Mouse (Mus musculus) stomach, embryonic 15.5 days (tissue): Measurements from ENCODE around the gene Tsx. TPM values are rescaled to one million over a fixed set of nuclear protein-coding genes. Genes with fewer than 3 reads are reported as not detected.

Experiments
- ATAC-seq: fragments of 200-750 bp; cut with Nextera tagmentation; 2 replicates; pipeline ENCODE4 v1.8.0; 2017; ENCODE audit warnings: low read depth, moderate number of reproducible peaks, moderate TSS enrichment; ENCODE audit not compliant: insufficient read depth, low FRiP score
- H3K27ac ChIP-seq: fragments of 300-500 bp; sonication (generic); 2 replicates; pipeline ENCODE4 v1.5.1; 2015; ENCODE audit warnings: mild to moderate bottlenecking, inconsistent platforms
- H3K27me3 ChIP-seq: fragments of 300-500 bp; sonication (generic); replicated peaks from 2 replicates; pipeline ENCODE4 v1.6.1; 2015; ENCODE audit warnings: inconsistent platforms
- H3K36me3 ChIP-seq: fragments of 300-500 bp; sonication (generic); 2 replicates; pipeline ENCODE4 v1.6.1; 2015; ENCODE audit warnings: inconsistent platforms
- H3K4me1 ChIP-seq: fragments of 300-500 bp; sonication (generic); 2 replicates; pipeline ENCODE4 v1.6.1; 2015; ENCODE audit warnings: inconsistent platforms
- H3K4me2 ChIP-seq: fragments of 300-500 bp; sonication (generic); 2 replicates; pipeline ENCODE4 v1.6.1; 2015; ENCODE audit warnings: mild to moderate bottlenecking, inconsistent platforms
- H3K4me3 ChIP-seq: fragments of 300-500 bp; sonication (generic); replicated peaks from 2 replicates; pipeline ENCODE4 v1.5.1; 2015; ENCODE audit warnings: inconsistent platforms
- H3K9ac ChIP-seq: fragments of 300-500 bp; sonication (generic); 2 replicates; pipeline ENCODE4 v1.6.1; 2015; ENCODE audit warnings: inconsistent platforms
- H3K9me3 ChIP-seq: fragments of 300-500 bp; sonication (generic); 2 replicates; pipeline ENCODE4 v1.6.1; 2016; ENCODE audit warnings: inconsistent platforms
- WGBS: fragments of 180-500 bp; shearing (Covaris S2); methylation state at CpG from one replicate; pipeline ENCODE4 v1.1.7; 2015; 5-methylcytosine and 5-hydroxymethylcytosine counted together
- polyA plus RNA-seq: library from polyadenylated mRNA; unstranded; fragments of >200 nt; fragmentation: Nextera tagmentation; extraction: Ambion mirVana; gene quantifications from 2 replicates; pipeline ENCODE4 v1.2.1, GENCODE M21; 2015

Tsx gene
- polyA plus RNA-seq = 0.17 and 0.34 TPM in 2 replicates

DNA sequence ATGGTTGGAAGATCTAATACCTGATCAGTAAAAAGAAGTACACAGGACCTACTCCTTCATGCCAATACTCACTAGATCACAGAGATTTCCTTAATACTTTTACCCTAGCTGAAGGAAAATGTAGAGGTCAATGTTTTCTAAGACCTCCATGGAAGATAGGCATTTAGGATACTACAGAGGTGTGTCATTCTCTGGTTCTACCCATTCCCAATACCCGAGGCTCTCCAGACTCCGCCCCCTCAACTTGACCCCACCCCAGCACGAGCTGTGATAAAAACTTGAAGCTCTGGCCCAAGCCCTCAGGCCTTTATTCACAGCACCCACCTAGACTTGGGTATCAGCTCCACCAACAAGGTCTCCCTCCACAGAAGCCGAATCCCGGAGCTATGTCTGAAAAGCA is at the start of gene Tsx:
TSS of gene Tsx (plus strand) at position 301 of the 400 bp plus-strand sequence.
- no peak within 1 kb of the TSS for H3K4me3 ChIP-seq
- no peak within 1 kb of the TSS for H3K4me2 ChIP-seq
- ATAC-seq = no peak
- H3K9me3 ChIP-seq = no peaks in the 10 kb centered on the region
- no peak within 1 kb of the TSS for H3K27ac ChIP-seq
- 73% methylated on average over 5 of the region's 5 CpGs for WGBS
- no peaks in the 10 kb centered on the region for H3K36me3 ChIP-seq
- no peak within 1 kb of the TSS for H3K9ac ChIP-seq
- no peaks in the 10 kb centered on the region for H3K4me1 ChIP-seq
- H3K27me3 ChIP-seq = 0 out of 2 replicates have a peak, but pooled peaks cover 5% of the 10 kb centered on the region

DNA sequence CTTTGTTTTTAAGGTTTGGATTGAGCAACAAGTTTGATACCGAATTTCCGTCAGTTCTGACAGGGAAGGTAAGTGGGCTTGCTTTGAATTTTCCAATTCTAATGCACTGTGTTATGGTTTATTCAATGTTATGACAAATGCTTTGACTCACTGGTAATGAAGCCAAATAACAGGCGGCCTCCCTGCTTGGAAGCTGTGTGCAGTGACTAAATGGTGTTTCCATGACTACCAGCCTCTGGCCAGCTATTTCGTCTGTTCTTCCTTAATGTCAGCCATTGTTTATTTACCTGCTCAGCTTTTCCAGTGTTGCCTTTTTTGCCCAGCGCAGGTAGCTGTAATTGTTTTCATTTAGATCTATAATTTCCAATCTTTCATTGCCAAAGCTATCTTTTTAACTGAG is 48.1 kb upstream of the Tsx start:
- no peak overlapping the region for H3K9ac ChIP-seq
- 47% methylated on average over 5 of the region's 5 CpGs for WGBS
- H3K36me3 ChIP-seq = no peaks in the 10 kb centered on the region

DNA sequence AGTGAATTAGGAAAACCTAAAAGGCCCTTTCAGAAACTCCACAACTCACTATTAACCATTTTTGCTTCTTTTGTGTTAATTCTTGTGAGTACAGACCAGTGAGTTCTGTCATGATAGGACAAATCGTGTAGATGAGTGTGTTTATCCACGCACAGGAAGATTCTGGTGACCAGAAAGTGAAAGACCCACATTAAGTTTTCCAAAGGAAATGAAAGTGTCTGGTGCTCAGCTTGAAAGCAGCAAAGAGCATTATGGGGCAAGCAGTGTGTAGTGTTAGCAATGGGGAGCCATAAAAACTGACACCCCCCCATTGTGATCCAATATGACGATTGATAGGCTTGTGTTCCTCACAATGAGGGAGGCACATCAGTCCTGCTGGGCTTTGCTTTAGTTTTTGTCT is 45.6 kb upstream of the Tsx start:
- no peak overlapping the region for H3K4me2 ChIP-seq
- no peaks in the 10 kb centered on the region for H3K9me3 ChIP-seq
- H3K27ac ChIP-seq = no peak overlapping the region
- H3K36me3 ChIP-seq = no peaks in the 10 kb centered on the region
- H3K27me3 ChIP-seq = no peaks in the 10 kb centered on the region
- no peaks in the 10 kb centered on the region for H3K4me1 ChIP-seq
- no peak overlapping the region for H3K4me3 ChIP-seq
- ATAC-seq = no peak
- WGBS = 70% methylated on average over 3 of the region's 3 CpGs
- H3K9ac ChIP-seq = no peak overlapping the region

More for the DNA sequence above, 48.1 kb upstream of the Tsx start:
- H3K9me3 ChIP-seq = no peaks in the 10 kb centered on the region
- H3K27me3 ChIP-seq = no peaks in the 10 kb centered on the region
- no peak overlapping the region for H3K4me2 ChIP-seq
- ATAC-seq = no peak
- no peaks in the 10 kb centered on the region for H3K4me1 ChIP-seq
- H3K4me3 ChIP-seq = no peak overlapping the region
- H3K27ac ChIP-seq = no peak overlapping the region

DNA sequence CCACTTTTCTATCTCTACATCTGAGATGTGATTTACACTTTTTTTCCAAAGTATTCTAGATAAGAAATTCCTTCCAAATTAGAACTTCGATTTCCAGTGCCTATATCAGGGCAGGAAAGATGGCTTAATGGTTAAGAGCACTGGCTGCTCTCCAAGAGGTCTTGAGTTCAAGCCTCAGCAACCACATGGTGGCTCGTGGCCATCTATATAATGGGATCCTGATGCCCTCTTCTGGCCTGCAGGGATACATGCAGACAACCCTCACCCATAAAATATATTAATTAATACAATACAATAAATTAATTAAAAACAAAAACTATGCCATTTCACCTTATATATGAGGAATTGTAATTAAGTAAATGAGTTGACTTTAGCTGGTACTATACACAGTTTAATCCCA is 43.0 kb upstream of the Tsx start:
- H3K4me2 ChIP-seq = no peak overlapping the region
- 68% methylated on average over 2 of the region's 2 CpGs for WGBS
- H3K4me3 ChIP-seq = no peak overlapping the region
- H3K27ac ChIP-seq = no peak overlapping the region
- no peak overlapping the region for H3K9ac ChIP-seq
- no peaks in the 10 kb centered on the region for H3K27me3 ChIP-seq
- H3K9me3 ChIP-seq = no peaks in the 10 kb centered on the region
- H3K4me1 ChIP-seq = no peaks in the 10 kb centered on the region
- no peaks in the 10 kb centered on the region for H3K36me3 ChIP-seq
- no peak for ATAC-seq

DNA sequence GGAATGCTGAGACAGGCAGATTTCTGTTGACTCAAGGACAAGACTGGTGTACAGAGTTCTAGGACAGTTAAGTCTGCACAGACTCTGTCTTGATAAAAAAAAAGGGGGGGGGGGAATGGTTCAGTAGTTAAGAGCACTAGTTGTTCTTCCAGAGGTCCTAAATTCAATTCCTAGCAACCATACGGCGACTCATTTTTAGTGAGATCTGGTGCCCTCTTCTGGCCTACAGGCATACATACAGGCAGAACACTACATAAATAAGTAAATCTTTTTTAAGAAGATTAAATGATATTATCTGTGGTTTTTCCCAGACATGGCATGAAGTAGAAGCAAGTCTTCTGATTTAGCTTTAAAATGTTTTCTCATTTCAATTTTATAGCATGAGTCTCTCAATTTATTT is 42.6 kb upstream of the Tsx start:
- H3K4me1 ChIP-seq = no peaks in the 10 kb centered on the region
- H3K27ac ChIP-seq = no peak overlapping the region
- no peaks in the 10 kb centered on the region for H3K27me3 ChIP-seq
- H3K9ac ChIP-seq = no peak overlapping the region
- no peaks in the 10 kb centered on the region for H3K9me3 ChIP-seq
- no peak for ATAC-seq
- H3K36me3 ChIP-seq = no peaks in the 10 kb centered on the region
- no peak overlapping the region for H3K4me2 ChIP-seq
- 58% methylated on average over 2 of the region's 2 CpGs for WGBS
- no peak overlapping the region for H3K4me3 ChIP-seq

DNA sequence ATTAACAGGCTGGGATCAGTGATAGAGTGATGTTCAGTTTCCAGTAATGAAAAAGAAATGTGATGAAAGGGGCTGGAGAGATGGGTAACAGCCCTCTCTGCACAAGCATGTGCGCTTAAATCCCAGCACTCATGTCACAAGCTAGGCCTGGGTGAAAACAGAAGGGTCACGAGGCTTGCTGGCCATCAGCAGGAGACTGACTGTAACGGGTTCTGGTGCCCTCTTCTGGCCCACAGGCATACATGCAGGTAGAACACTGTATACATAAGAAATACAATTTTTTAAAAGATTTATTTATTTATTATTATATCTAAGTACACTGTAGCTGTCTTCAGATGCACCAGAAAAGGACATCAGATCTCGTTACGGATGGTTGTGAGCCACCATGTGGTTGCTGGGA is 40.0 kb upstream of the Tsx start:
- H3K4me2 ChIP-seq = no peak overlapping the region
- WGBS = 68% methylated on average over 5 of the region's 5 CpGs
- no peaks in the 10 kb centered on the region for H3K4me1 ChIP-seq
- ATAC-seq = no peak
- H3K27me3 ChIP-seq = no peaks in the 10 kb centered on the region
- H3K4me3 ChIP-seq = no peak overlapping the region
- H3K9ac ChIP-seq = no peak overlapping the region
- no peak overlapping the region for H3K27ac ChIP-seq
- H3K36me3 ChIP-seq = no peaks in the 10 kb centered on the region
- no peaks in the 10 kb centered on the region for H3K9me3 ChIP-seq

DNA sequence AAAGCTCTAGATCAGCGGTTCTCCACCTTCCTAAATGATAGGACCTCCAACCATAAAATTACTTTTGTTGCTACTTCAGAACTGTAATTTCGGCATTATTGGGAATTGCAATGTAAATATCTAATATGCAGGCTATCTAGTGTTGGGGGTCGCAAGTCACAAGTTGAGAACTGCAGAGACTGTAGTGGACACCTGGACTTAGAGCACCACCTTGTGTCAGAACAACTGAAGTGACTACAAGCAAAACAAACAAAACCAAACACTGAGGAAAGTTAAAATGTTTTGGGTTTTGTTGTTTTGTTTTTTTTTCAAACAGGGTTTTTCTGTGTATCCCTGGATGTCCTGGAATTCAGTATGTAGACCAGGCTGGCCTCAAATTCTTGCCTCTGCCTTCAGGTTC is 29.7 kb upstream of the Tsx start:
- H3K9ac ChIP-seq = no peak overlapping the region
- no peaks in the 10 kb centered on the region for H3K27me3 ChIP-seq
- no peaks in the 10 kb centered on the region for H3K9me3 ChIP-seq
- H3K4me2 ChIP-seq = no peak overlapping the region
- ATAC-seq = no peak
- WGBS = 78% methylated on average over 3 of the region's 3 CpGs
- H3K4me3 ChIP-seq = no peak overlapping the region
- no peak overlapping the region for H3K27ac ChIP-seq
- H3K4me1 ChIP-seq = no peaks in the 10 kb centered on the region
- no peaks in the 10 kb centered on the region for H3K36me3 ChIP-seq

DNA sequence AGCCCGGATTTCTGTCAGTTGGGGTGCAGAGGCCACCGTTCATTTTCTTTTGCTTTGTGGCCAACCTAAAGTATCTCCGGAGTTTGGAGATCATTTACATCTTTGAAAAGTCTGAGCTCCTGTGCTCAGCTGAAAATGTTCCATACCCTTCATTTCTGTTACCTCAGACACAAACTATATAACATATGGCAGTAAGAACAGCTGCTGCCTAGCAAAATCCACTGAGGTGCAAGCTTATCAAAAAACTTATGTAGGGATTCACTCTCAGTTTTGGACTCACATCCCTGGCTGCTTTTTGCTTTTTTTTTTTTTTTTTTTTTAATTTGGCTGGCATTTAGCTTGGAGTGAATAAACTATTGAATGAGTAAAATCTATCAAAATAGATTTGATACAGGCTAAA is 26.1 kb upstream of the Tsx start:
- H3K36me3 ChIP-seq = no peaks in the 10 kb centered on the region
- H3K9me3 ChIP-seq = no peaks in the 10 kb centered on the region
- H3K27me3 ChIP-seq = no peaks in the 10 kb centered on the region
- H3K4me2 ChIP-seq = no peak overlapping the region
- 74% methylated on average over 3 of the region's 3 CpGs for WGBS
- H3K4me3 ChIP-seq = no peak overlapping the region
- H3K27ac ChIP-seq = no peak overlapping the region
- ATAC-seq = no peak
- no peak overlapping the region for H3K9ac ChIP-seq
- no peaks in the 10 kb centered on the region for H3K4me1 ChIP-seq

DNA sequence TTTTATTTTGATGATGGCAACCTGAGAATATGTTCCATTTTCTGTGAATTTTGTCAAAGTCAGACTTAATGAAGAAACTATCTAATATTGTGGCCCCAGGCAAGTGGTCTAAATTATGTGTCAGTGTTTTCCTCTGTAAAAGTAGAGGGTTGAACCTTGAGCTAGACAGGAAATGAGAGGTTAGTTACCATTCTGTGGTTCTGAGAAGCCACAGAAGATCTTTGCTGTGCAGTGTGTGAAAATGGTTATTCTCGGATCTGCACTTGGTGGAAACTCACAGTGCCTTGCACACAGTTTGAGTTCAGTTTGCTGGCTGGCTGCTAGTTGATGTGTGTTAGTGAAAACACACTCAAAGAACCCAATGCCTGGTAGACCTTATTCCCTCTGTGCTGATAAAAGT is 20.4 kb upstream of the Tsx start:
- Histone ChIP-seq H3K4me2 (no peak overlapping the region), H3K27ac (no peak overlapping the region), H3K4me3 (no peak overlapping the region), H3K27me3 (0 out of 2 replicates have a peak, but pooled peaks cover 4% of the 10 kb centered on the region), H3K36me3 (no peaks in the 10 kb centered on the region), H3K9ac (no peak overlapping the region), H3K9me3 (no peaks in the 10 kb centered on the region), H3K4me1 (no peaks in the 10 kb centered on the region)
- WGBS = 88% methylated on average over 1 of the region's 1 CpGs
- ATAC-seq = no peak

DNA sequence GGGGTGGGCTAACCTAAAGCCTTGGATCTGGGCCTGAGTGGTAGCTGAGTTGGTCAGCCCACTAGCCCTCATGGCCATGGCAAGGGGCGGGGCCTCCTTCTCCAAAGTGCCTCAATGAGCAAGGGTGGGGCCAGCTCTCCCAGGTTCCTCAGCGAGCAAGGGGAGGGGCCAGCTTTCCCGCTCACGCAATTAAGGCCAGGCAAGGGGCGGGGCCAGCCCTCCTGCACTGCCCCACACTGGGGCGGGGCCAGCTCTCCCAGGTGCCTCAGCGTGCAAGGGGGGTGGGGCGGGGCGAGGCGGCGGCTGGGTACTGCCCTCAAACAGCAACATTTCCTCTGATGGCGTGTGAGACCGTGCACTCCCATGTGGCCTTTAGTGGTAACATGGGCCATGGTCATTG is 9.2 kb upstream of the Tsx start:
- Histone ChIP-seq H3K4me1 (no peaks in the 10 kb centered on the region), H3K27ac (no peak overlapping the region), H3K9ac (no peak overlapping the region), H3K4me2 (no peak overlapping the region), H3K4me3 (no peak overlapping the region), H3K36me3 (no peaks in the 10 kb centered on the region), H3K9me3 (no peaks in the 10 kb centered on the region), H3K27me3 (no peaks in the 10 kb centered on the region)
- 29% methylated on average over 11 of the region's 13 CpGs for WGBS
- ATAC-seq = no peak; the same call in 1 of the 2 replicates

DNA sequence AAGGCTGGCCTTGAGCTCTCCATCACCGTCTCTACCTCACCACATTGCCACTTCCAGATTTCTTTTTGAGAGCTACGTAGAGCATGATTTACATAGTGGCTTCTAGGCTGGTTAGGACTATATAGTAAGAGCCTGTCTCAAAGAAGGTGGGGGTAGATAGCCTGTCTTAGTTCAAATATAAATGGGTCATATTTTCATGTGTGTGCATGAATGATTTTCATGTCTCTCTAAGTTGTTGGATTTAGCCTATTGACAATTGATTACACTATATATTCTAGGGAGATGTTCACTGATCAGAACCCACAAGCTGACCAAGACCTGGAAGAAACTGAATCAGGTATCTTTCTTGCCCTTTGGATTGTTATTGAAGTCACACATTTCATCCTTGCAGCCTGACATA is 7.4 kb downstream of the Tsx start, which contains the start of gene Gm26992:
TSS of gene Gm26992 (plus strand) at position 301 of the 400 bp plus-strand sequence.
- H3K4me1 ChIP-seq = no peaks in the 10 kb centered on the region
- no peaks in the 10 kb centered on the region for H3K36me3 ChIP-seq
- H3K4me3 ChIP-seq = no peak within 1 kb of the TSS
- no peaks in the 10 kb centered on the region for H3K9me3 ChIP-seq
- no peaks in the 10 kb centered on the region; the same call in 1 of the 2 replicates for H3K27me3 ChIP-seq
- WGBS = 75% methylated on average over 2 of the region's 2 CpGs
- no peak within 1 kb of the TSS for H3K27ac ChIP-seq
- H3K9ac ChIP-seq = no peak within 1 kb of the TSS
- H3K4me2 ChIP-seq = no peak within 1 kb of the TSS
- no peak for ATAC-seq

DNA sequence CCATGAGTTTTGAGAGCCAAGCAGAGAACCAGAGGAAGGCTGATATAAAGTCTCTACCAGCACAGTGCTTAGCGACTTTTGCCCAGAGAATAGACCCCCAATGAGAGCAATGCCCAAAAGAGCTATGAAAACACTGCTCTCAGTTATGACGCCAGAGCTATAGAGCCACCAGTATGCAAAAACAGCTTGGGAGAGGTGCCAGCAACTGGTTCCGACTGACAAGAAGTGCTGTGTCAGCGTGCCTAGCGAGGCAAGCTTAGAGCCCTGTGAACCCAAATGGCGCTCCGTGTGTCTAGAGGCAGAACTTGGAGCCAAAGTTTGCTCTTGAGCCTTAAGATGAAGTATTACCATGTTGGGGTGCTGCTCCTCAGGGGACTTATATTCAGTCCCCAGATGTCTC is 13.4 kb downstream of the Tsx start:
- Histone ChIP-seq H3K36me3 (no peaks in the 10 kb centered on the region), H3K9ac (no peak overlapping the region), H3K27ac (no peak overlapping the region), H3K27me3 (no peaks in the 10 kb centered on the region), H3K4me1 (no peaks in the 10 kb centered on the region), H3K4me3 (no peak overlapping the region), H3K9me3 (no peaks in the 10 kb centered on the region), H3K4me2 (no peak overlapping the region)
- no peak for ATAC-seq
- 74% methylated on average over 7 of the region's 7 CpGs for WGBS

DNA sequence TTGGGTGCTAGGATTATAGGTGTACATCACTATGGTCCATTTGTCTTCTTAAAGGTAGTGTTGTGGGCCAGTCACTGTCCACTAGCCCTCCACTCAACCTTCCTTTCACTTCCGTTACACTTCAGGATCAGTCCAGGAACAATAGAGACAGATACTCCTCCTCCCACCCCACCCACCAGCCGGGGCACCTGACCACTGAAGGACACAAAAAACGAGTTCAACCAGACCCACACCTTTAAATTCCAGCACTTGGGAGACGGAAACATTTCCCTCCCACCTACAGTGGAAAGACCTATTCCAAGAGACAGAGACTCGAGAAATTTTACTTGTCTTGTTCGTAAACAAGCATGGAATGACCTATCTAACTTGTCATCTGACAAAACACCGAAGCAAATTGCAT is 18.0 kb downstream of the Tsx start:
- H3K27ac ChIP-seq = no peak overlapping the region
- H3K4me2 ChIP-seq = no peak overlapping the region
- no peaks in the 10 kb centered on the region for H3K4me1 ChIP-seq
- no peaks in the 10 kb centered on the region for H3K36me3 ChIP-seq
- no peaks in the 10 kb centered on the region for H3K27me3 ChIP-seq
- no peaks in the 10 kb centered on the region for H3K9me3 ChIP-seq
- 70% methylated on average over 7 of the region's 7 CpGs for WGBS
- no peak overlapping the region for H3K9ac ChIP-seq
- no peak for ATAC-seq
- H3K4me3 ChIP-seq = no peak overlapping the region
